Mouse (Mus musculus) limb, embryonic 12.5 days (tissue): ENCODE results near the gene Zmym3. TPM values are rescaled to one million over a fixed set of nuclear protein-coding genes. Genes with fewer than 3 reads are reported as not detected.

Source experiments
- ATAC-seq: fragments of 200-750 bp; cut with Nextera tagmentation; 2 replicates; pipeline ENCODE4 v1.8.0; 2017; ENCODE audit warnings: low read depth, moderate TSS enrichment; ENCODE audit not compliant: insufficient number of reproducible peaks, insufficient read depth, low FRiP score, low TSS enrichment
- H3K27ac ChIP-seq: fragments of 300-500 bp; sonication (generic); 2 replicates; pipeline ENCODE4 v1.5.1; 2016; ENCODE audit warnings: mild to moderate bottlenecking, moderate library complexity
- H3K27me3 ChIP-seq: fragments of 300-500 bp; sonication (generic); 2 replicates; pipeline ENCODE4 v1.6.1; 2016; ENCODE audit warnings: mild to moderate bottlenecking, moderate library complexity
- H3K36me3 ChIP-seq: fragments of 300-500 bp; sonication (generic); 2 replicates; pipeline ENCODE4 v1.6.1; 2016; ENCODE audit warnings: mild to moderate bottlenecking, moderate library complexity
- H3K4me1 ChIP-seq: fragments of 300-500 bp; sonication (generic); replicated peaks from 2 replicates; pipeline ENCODE4 v1.6.1; 2016
- H3K4me2 ChIP-seq: fragments of 300-500 bp; sonication (generic); 2 replicates; pipeline ENCODE4 v1.6.1; 2016; ENCODE audit warnings: mild to moderate bottlenecking, moderate library complexity
- H3K4me3 ChIP-seq: fragments of 300-500 bp; sonication (generic); replicated peaks from 2 replicates; pipeline ENCODE4 v1.5.1; 2016; ENCODE audit warnings: mild to moderate bottlenecking
- H3K9ac ChIP-seq: fragments of 300-500 bp; sonication (generic); replicated peaks from 2 replicates; pipeline ENCODE4 v1.6.1; 2016; ENCODE audit warnings: mild to moderate bottlenecking, moderate library complexity
- H3K9me3 ChIP-seq: fragments of 300-500 bp; sonication (generic); 2 replicates; pipeline ENCODE4 v1.6.1; 2016; ENCODE audit warnings: mild to moderate bottlenecking, moderate library complexity
- WGBS: fragments of 180-500 bp; shearing (Covaris S2); methylation state at CpG from one replicate; pipeline ENCODE4 v1.1.7; 2016; 5-methylcytosine and 5-hydroxymethylcytosine counted together
- polyA plus RNA-seq: library from polyadenylated mRNA; unstranded; fragments of >200 nt; fragmentation: Nextera tagmentation; extraction: Ambion mirVana; gene quantifications from 2 replicates; pipeline ENCODE4 v1.2.1, GENCODE M21; 2016

Zmym3 gene
- polyA plus RNA-seq: 43.6 and 44.8 TPM in 2 replicates

DNA sequence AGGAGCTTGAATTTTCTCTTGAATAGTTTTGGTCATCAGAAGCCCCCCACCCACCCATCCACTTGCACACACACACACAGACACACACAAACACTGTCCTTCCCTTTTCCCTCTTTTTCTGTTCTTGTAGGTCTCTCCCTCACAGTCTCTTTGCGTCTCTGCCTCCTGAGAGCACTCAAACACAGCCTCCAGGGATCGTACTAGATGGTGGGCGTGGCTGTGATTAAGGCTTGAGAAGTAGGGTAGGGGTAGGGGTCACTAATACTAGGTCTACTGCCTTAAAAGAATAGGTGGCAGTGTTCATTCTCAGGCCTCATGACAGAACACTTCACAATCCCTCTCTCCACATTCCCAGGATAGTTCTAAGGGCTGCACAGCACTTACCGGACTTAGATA is at the start of gene Zmym3:
Gene Zmym3 (minus strand): TSS at position 150 of the 396 bp plus-strand sequence.
- peaks cover 5% of the 10 kb centered on the region; the same call in 1 of the 2 replicates for H3K36me3 ChIP-seq
- H3K9me3 ChIP-seq: no peaks in the 10 kb centered on the region
- 0 out of 2 replicates have a peak, but pooled peaks cover 21% of the 10 kb centered on the region for H3K27me3 ChIP-seq
- H3K9ac ChIP-seq: peak within 1 kb of the TSS; percentile 74
- peak within 1 kb of the TSS; percentile 55 for H3K4me2 ChIP-seq
- H3K4me3 ChIP-seq: peak within 1 kb of the TSS; percentile 55
- peak within 1 kb of the TSS; percentile 72 for H3K27ac ChIP-seq
- peaks cover 14% of the 10 kb centered on the region for H3K4me1 ChIP-seq
- ATAC-seq: no peak
- WGBS: 18% methylated on average over 4 of the region's 4 CpGs

DNA sequence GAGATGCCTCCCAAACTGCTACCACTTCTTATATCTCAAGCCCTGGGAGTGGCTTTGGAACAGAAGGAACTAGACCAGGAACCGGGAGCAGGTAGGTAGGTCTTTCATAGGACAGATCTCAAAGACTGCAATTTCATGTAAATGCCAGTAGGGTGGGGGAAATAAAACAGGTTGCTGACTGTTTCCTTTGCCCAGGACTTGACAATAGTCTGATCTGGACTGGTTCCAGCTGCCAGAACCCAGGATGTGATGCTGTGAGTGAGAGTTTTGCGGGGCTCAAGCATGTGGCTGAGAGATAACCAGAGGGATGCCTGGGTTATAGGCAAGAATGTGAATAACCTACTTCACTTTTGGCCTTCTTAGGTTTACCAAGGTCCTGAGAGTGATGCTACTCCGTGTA is 30.9 kb upstream of the Zmym3 start:
- Histone ChIP-seq H3K4me2 (no peak overlapping the region), H3K4me1 (no peaks in the 10 kb centered on the region), H3K9me3 (no peaks in the 10 kb centered on the region), H3K9ac (no peak overlapping the region), H3K27ac (no peak overlapping the region), H3K4me3 (no peak overlapping the region), H3K36me3 (peaks cover 54% of the 10 kb centered on the region), H3K27me3 (peaks cover 19% of the 10 kb centered on the region)
- ATAC-seq: no peak
- WGBS: 83% methylated on average over 3 of the region's 3 CpGs

- no peaks in the 10 kb centered on the region for H3K9me3 ChIP-seq
- no peak overlapping the region for H3K27ac ChIP-seq
- H3K4me1 ChIP-seq: no peaks in the 10 kb centered on the region
- H3K9ac ChIP-seq: no peak overlapping the region
- 88% methylated on average over 1 of the region's 1 CpGs for WGBS
- no peak overlapping the region for H3K4me2 ChIP-seq
- peaks cover 19% of the 10 kb centered on the region for H3K27me3 ChIP-seq
- H3K36me3 ChIP-seq: peaks cover 58% of the 10 kb centered on the region
- no peak overlapping the region for H3K4me3 ChIP-seq
- no peak for ATAC-seq
These were observed 30.5 kb upstream of the Zmym3 start for GRCm38 (mm10) chrX:101451147-101451546.

DNA sequence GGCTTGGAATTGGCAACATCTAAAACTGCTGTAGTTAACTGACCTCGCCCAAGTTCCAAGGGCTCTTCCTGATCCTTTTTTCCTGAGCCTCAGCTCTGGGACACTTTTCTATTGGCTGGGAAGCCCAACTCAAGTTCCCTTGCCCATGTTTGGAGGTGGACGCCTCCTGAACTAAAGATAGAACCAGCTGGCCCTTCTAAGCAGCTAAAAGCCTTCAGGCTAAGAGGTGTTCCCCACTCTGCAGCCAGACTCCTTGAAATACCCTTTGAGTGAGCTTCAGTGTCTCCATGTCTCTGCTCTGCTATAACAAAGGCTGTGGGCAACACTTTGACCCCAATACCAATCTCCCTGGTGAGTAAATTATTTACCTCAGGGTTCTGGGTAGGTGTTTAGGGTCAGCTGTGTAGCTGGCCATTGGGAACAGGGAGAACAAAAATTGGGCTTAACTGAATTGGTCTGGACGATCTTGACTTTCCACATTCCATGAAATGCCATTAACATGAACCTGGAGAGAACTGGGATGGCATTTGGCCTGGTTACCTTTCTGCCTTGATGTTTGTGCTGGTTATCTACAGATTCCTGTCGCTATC is 28.3 kb upstream of the Zmym3 start, which contains the start of gene Itgb1bp2:
Gene Itgb1bp2 (plus strand): TSS at position 203 of the 590 bp plus-strand sequence.
- ATAC-seq: no peak
- H3K9ac ChIP-seq: no peak within 1 kb of the TSS

GRCm38 (mm10) chrX:101429976-101430375 is 9.3 kb upstream of the Zmym3 start:
- peak; percentile 74 for ATAC-seq
- H3K27me3 ChIP-seq: peaks cover 13% of the 10 kb centered on the region
- no peaks in the 10 kb centered on the region for H3K9me3 ChIP-seq
- peaks cover 22% of the 10 kb centered on the region for H3K36me3 ChIP-seq
- peak overlapping the region; percentile 88 for H3K9ac ChIP-seq
- H3K4me1 ChIP-seq: no peaks in the 10 kb centered on the region; the same call in 1 of the 2 replicates
- WGBS: 13% methylated on average over 14 of the region's 14 CpGs
- H3K4me2 ChIP-seq: peak overlapping the region; percentile 58
- H3K4me3 ChIP-seq: peak overlapping the region; percentile 63
- peak overlapping the region; percentile 97 for H3K27ac ChIP-seq

More for the DNA sequence above, 28.3 kb upstream of the Zmym3 start, which contains the start of gene Itgb1bp2:
- WGBS: 73% methylated on average over 4 of the region's 4 CpGs
- Histone ChIP-seq H3K4me1 (no peaks in the 10 kb centered on the region), H3K27me3 (peaks cover 19% of the 10 kb centered on the region), H3K9me3 (no peaks in the 10 kb centered on the region), H3K36me3 (peaks cover 73% of the 10 kb centered on the region), H3K27ac (no peak within 1 kb of the TSS), H3K4me3 (no peak within 1 kb of the TSS), H3K4me2 (no peak within 1 kb of the TSS)

GRCm38 (mm10) chrX:101429142-101429949 is 8.7 kb upstream of the Zmym3 start, which contains the start of gene Nono:
Gene Nono (plus strand): TSS chrX:101429318.
- Histone ChIP-seq H3K4me3 (peak within 1 kb of the TSS; percentile 63), H3K9ac (peak within 1 kb of the TSS; percentile 88), H3K36me3 (peaks cover 19% of the 10 kb centered on the region), H3K4me2 (peak within 1 kb of the TSS; percentile 58), H3K27me3 (peaks cover 13% of the 10 kb centered on the region), H3K9me3 (no peaks in the 10 kb centered on the region), H3K27ac (peak within 1 kb of the TSS; percentile 97), H3K4me1 (no peaks in the 10 kb centered on the region; the same call in 1 of the 2 replicates)
- peak; percentile 92 for ATAC-seq
- WGBS: 15% methylated on average over 51 of the region's 51 CpGs

DNA sequence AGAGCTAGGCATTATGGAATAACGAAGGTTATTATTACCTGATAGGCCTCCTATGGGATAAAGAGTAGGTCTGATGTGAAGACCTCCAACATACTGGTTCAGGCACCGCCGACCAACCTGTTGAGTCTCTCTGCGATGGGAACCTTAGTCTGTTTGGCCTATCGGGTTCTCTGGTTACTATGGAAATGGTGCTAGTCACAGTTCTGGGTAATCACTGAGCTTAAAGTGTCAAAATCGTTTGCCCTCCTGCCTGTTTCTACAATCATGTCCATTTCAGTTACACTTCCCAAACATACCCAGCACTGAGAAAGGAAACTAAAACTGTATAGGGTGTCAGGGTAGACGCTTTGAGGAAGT is 8.1 kb upstream of the Zmym3 start:
- whole genome bisulfite sequencing: 20% methylated on average over 7 of the region's 7 CpGs
- Histone ChIP-seq H3K27ac (peak overlapping the region; percentile 97), H3K9me3 (no peaks in the 10 kb centered on the region), H3K4me2 (peak overlapping the region; percentile 42), H3K36me3 (peaks cover 17% of the 10 kb centered on the region; the same call in 1 of the 2 replicates), H3K9ac (peak overlapping the region; percentile 44), H3K4me3 (peak overlapping the region; percentile 63), H3K4me1 (no peaks in the 10 kb centered on the region; the same call in 1 of the 2 replicates), H3K27me3 (peaks cover 13% of the 10 kb centered on the region)
- ATAC-seq: no peak

DNA sequence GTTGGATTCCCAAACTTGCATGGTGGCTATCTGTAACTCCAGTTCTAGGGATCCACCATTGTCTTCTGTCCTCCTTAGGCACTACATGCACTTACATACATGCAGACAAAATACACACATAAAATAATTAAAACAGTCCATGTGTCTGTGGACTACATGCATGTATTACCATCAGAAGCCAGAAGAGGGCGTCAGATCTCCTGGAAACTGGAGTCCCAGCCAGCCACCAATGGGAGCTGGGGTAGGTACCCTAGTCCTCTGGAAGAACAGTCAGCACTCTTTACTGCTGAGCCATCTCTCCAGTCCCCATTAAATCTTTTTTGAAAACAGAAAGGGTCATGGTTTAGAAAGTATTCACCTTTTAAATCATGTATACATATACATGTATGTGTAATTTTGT is 7.1 kb upstream of the Zmym3 start:
- no peak overlapping the region for H3K9ac ChIP-seq
- H3K9me3 ChIP-seq: no peaks in the 10 kb centered on the region
- WGBS: 0% methylated on average over 1 of the region's 1 CpGs
- H3K4me2 ChIP-seq: no peak overlapping the region
- H3K27me3 ChIP-seq: peaks cover 13% of the 10 kb centered on the region
- no peak overlapping the region for H3K4me3 ChIP-seq
- no peaks in the 10 kb centered on the region; the same call in 1 of the 2 replicates for H3K4me1 ChIP-seq
- H3K27ac ChIP-seq: no peak overlapping the region
- H3K36me3 ChIP-seq: peaks cover 12% of the 10 kb centered on the region; the same call in 1 of the 2 replicates
- ATAC-seq: no peak

DNA sequence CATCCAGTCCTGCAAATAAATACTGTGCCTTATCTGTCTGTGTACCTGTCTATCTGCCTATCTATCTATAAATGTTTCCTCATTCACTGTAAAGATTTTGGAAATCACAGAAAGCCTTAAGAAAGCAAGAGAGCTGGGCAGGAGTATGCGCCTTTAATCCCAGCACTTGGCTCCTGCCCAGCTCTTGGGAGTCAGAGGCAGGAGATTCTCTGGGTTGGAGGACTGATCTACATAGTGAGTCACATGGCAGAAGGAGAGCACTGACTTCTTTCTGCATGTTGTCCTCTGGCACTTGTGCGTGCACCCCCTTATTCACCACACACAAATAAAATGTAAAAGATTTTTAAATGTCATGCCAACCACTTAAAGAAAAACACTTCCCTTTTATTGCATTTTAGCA is 2.8 kb upstream of the Zmym3 start:
- Histone ChIP-seq H3K4me2 (no peak overlapping the region), H3K4me3 (no peak overlapping the region), H3K9ac (no peak overlapping the region), H3K9me3 (no peaks in the 10 kb centered on the region), H3K27me3 (0 out of 2 replicates have a peak, but pooled peaks cover 14% of the 10 kb centered on the region), H3K27ac (no peak overlapping the region), H3K36me3 (no peaks in the 10 kb centered on the region), H3K4me1 (peaks cover 7% of the 10 kb centered on the region)
- ATAC-seq: no peak
- WGBS: 77% methylated on average over 2 of the region's 2 CpGs

DNA sequence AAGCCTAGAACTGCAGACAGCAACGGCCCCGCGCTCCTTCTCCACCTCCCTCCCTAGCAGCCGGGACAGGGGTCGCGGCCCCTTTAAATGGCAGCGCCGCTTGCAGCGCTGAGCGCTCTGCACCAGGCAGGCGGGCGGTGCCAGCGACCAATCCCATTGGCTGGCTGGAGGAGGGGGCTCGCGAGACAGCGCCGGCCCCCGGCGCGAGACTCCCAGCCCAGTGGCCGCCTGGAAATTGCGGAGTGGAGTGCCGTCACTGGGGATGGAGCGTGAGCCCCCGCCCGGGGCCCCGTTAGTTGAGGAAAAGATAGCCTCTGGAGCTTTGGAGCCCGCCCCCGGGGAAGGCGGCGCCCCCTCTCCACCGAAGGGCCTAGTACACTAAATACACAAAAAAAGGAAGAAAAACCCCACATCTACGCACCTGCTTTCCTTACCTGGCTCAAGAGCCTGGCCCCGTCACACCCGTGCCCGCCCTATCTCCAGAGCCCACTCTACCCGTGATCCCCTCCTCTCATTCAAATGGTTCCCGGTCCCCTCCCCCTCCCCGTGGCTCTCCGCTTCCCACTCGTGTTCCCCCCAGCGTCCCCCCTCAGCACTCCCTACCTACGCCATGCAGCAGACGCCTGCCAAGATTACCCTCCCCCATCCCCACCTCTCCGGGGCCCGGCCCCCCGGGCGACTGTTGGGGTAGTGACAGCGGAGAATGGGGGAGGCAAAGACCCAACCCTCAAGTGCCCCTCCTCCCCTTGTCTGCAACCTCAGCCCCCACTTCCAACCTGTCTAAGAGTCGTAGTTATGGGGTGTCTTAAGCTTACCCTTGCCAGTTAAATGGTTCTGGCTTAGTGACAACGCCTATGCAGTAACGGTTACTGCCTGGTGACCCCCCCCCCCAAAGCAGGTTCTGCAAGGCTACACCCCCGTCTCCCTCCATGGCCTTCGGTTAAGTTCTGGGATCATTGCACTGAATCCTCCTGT is 637 bp downstream of the Zmym3 start:
- Histone ChIP-seq H3K4me1 (peaks cover 14% of the 10 kb centered on the region), H3K9ac (peak overlapping the region; percentile 74), H3K4me3 (peak overlapping the region; percentile 55), H3K4me2 (peak overlapping the region; percentile 55), H3K27ac (peak overlapping the region; percentile 80), H3K27me3 (peaks cover 28% of the 10 kb centered on the region; the same call in 1 of the 2 replicates), H3K36me3 (peaks cover 12% of the 10 kb centered on the region; the same call in 1 of the 2 replicates), H3K9me3 (no peaks in the 10 kb centered on the region)
- WGBS: 10% methylated on average over 54 of the region's 54 CpGs
- ATAC-seq: peak; percentile 96
